Mouse (Mus musculus) embryo, embryonic 11.5 days (tissue): ENCODE results near the gene Fah.

Source experiments
- DNase-seq: peaks from one replicate; pipeline ENCODE4 v3.0.0-alpha.2; 2012; ENCODE audit warnings: low read depth, low spot score

Gene Fah

GRCm38 (mm10) chr7:84606293-84606749 lies at the start of gene Fah:
Fah (minus strand) TSS chr7:84606722.
- DNase-seq: peak; percentile 26

- no peak for DNase-seq
Observed at GRCm38 (mm10) chr7:84652740-84653139, 46.2 kb upstream of the Fah start.

DNA sequence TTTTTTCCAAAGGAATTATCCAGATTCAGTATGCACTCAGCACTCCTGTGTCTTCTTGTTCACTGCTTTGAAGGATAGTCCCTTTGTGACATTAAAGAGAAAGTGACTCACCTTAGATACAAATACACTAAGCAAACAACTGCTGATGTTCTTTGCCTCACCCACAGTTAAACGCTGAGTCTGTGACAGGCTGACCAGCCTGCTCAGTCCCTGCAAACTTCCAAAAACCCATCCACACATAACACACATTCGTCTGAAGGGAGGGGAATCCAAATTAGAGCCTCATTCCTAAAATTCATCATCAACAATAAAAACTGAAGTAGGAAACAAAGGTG lies 45.4 kb upstream of the Fah start:
- no peak for DNase-seq

GRCm38 (mm10) chr7:84651303-84651986 lies 44.9 kb upstream of the Fah start:
- no peak for DNase-seq

- no peak for DNase-seq
Observed at GRCm38 (mm10) chr7:84649016-84649415, 42.5 kb upstream of the Fah start.

DNA sequence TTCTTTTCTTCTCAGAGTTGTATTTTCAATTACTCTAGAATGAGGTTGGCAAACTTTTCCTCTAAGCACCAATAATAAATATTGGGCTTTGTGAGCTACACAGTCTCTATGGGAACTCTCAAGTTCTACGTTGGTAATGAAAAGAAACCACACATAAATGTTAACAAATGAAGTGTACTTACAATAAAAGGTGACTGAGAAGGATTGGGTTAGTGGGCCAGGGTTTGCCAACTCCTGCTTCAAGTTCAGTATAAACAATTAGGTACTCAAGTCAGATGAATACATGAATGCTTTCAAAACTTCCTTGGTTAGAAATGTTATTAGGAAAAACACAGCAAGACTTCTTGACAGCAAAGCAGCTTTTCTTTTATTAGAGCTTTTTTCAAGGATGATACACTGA lies 39.7 kb upstream of the Fah start:
- no peak for DNase-seq

GRCm38 (mm10) chr7:84643270-84643998 lies 36.9 kb upstream of the Fah start:
- DNase-seq: no peak

- DNase-seq: no peak
Observed at GRCm38 (mm10) chr7:84642159-84642928, 35.8 kb upstream of the Fah start.

DNA sequence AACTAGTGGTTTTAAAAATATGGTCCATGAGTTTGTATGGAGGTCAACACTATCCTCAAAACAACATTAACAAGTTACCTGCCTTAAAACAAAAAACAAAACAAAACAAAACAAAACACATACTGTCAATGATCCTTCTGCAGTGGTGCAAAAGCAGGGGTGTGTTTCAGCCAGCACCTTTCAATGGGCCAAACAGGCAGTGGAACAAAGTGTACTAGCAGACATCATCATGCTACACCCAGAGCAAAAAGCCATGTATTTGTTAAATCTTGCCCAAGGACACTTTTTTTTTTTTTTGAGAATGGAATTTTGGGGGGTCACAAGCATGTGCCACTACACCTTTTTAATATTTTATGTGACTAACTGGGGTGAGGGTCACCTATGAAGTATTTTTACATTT lies 30.4 kb upstream of the Fah start:
- DNase-seq: no peak

DNA sequence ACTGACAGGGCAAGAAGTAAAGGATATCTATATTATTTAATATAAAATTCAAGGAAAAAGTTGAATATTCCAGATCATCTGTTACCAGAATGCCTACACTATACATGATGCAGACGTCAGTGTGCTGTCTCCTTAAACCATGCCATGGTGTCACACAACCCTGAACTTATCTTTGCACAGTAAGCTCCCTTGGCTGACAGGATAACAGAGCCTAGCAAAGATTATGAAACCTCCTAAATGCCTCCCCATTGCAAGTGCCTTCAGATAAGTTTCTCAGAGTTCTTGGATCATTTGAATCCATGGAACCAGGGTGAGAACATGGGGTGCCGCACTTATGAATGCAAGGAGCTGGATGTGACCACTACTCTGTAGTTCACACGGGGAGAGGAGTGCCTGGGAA lies 25.4 kb upstream of the Fah start:
- no peak for DNase-seq

GRCm38 (mm10) chr7:84623718-84624117 lies 17.2 kb upstream of the Fah start:
- no peak for DNase-seq

DNA sequence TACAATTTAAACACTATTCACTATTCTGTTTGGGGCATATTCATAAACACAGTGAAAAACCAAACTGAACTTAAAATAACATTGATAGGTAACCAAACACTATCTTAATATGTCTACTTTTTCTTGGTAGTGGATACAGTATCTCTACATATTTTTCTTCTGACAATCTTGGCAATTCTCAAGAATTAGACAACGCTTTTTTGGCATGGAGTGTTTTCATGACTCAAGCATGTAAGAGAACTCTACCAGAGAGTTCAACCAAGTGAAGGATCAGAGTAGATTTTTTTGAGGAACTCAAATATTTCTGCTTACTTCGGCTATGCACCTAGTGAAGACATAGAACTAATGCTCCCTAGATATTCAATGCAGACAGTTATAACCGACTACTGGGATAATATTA lies 14.4 kb upstream of the Fah start:
- DNase-seq: no peak

- DNase-seq: no peak
Observed at GRCm38 (mm10) chr7:84618951-84619350, 12.4 kb upstream of the Fah start.

DNA sequence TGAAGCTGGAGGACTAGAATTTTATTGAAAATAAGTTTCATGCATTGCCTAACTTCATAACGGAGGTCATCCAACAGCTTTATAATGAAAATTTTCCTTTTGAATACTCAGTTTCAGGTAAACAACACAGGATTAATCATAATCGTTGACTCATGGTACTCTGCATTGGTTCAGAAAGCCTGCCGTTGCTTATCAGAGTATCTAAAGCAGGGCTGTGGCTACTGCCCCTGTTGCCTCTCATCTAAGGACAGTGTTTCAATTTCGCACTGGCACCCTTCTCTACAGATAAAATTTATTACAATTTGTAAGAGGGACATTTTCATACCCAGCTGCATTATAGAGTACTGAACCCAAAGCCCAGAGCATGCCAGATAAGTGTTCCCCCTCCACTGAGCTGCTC lies 5.9 kb upstream of the Fah start:
- DNase-seq: no peak

GRCm38 (mm10) chr7:84611609-84612008 lies 5.1 kb upstream of the Fah start:
- DNase-seq: no peak

DNA sequence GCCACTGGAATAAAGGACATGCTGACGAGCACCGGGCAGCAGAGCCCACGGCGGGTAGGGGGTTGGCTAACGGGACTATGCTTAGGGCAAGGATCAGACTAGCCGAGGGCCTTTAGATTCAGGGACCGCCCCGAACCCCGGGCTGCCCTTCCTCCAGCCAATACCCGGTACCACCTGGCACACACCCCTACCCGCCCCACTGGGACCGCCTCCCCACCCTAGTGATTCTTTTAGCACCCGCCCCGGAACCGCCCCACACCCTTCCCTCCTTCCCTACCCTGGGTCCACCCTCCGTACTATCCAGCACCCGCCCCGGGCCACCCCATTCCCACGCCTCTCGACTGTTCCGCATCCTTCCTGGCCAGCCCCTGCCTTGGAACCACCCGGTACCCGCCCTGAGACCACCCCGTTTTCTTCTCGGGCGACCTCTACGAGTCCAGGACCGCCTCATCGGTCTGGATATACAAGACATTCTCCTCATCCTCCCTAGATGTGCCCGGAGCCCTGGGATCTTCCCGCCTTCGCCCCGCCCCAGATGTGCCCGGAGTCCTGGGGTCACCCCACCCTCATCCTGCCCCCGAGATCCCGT lies 724 bp downstream of the Fah start:
- peak; percentile 7 for DNase-seq

- peak; percentile 4 for DNase-seq
Observed at GRCm38 (mm10) chr7:84605033-84605687, 1.4 kb downstream of the Fah start.

DNA sequence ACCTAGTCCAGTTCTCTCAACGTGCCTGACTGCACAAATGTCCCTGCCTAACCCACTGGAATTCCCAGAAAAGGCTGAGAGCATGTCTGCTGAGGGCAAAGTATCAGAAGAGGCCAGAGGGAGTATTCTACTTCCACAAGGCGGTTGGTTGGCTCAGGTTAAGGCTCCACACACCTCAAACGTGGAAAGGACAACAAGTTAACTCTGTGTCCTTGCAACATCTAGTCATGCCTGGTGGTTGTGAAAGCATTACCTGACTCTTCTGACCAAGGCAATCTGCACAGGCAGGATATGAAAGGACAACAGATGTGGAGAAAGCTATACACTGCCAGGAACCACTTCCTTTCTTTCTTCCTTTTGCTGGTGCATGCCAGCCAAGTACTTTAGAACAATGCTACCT lies 2.0 kb downstream of the Fah start:
- DNase-seq: no peak

DNA sequence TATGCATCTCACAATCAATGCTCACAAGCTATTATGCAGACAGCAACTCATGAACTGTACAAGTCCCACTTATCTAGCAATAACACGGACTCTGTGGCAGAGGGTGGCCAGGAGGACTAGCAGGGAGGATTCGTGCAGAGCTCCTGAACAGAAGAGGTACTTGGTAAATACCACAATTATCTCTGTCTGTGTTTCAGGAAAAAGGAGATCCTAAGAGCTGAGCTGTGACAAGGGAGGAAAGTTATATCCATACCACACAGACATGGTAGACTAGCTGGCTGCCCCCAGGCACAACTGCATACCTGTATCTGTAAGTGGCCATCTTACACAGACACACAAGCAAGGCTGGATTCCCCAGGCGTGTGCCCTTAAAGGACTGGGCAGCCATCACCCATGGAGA lies 5.2 kb downstream of the Fah start:
- no peak for DNase-seq

- DNase-seq: no peak
Observed at GRCm38 (mm10) chr7:84600631-84601030, 5.9 kb downstream of the Fah start.

GRCm38 (mm10) chr7:84596633-84597032 lies 9.9 kb downstream of the Fah start:
- DNase-seq: no peak

DNA sequence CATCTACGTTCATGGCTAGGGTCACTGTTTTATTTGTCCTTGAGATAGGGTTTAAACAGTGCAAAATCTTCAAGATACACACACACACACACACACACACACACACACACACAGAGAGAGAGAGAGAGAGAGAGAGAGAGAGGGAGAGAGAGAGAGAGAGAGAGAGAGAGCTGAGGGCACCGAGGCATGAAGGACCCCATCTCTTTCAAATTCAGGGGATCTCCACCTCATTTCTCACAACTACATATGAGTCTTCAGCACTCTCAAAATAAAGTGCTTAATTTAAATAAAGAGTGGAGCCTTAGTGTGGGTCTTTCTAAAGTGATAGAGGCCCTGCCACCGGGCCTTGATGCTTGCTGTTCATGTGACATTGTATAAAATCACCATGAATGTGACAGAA lies 10.5 kb downstream of the Fah start:
- no peak for DNase-seq
